Mouse (Mus musculus) spleen, postnatal 4 days (tissue): ENCODE measurements around the gene 2310002L09Rik.
"Not testable (repeated sequence)": the region's sequence is repeated elsewhere in the genome, so short reads cannot be mapped to it uniquely, and the experiment has no call there.

Experiments used
- DNase-seq, 2 experiments: peaks; one replicate each; pipeline ENCODE4 v3.0.0; 2022; ENCODE audit warnings: low spot score in 2 of 2

Gene 2310002L09Rik

DNA sequence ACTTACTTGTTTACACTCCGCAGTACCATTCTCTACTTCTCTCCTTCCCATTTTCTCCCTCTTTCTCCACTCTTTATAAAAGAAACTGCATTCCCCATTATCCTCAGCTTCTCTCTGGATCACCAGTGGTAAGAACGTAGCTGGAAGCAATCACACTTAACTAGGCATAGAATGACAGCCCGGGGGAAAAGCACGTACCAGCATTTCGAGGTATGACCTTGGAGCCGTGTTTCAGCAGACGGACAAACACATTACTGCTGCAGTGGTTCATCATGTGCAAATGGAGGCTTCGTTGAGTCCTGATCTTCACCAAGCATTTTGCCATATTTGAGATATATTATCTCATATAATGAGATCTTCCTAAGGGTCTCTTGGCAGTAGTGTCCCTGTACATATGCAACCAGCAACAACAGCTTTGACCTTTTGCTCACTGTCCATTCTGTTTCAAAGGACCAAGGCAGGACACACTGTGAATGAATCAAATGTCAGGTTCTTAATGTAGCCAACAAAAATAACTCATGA, at the start of gene 2310002L09Rik:
Gene 2310002L09Rik, minus strand, starts transcription at position 472 of the 522 bp plus-strand sequence.
- DNase-seq = no peak

- no peak for DNase-seq
Observed at GRCm38 (mm10) chr4:73980454-73980853, 29.8 kb upstream of the 2310002L09Rik start.

DNA sequence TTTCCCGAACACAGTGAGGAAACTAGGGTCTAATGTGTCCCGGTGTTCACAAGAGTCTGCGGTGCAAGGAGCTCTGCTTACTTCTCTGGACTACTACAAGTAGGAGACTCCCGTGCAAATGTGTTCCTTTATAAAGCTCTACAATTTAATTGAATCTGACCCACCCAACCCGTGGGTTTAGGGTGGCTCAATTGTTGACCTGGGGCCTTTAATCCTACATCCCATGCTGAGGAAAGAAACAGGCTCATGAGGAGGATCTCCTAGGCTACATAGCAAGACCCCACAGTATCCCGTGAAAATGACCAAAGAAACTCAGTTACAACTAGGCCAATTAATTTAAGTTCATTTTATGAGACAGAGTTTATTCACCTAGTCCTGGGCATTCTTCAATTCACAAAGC, 30.0 kb downstream of the 2310002L09Rik start, which contains the start of gene Gm11756:
Gene Gm11756, minus strand, starts transcription at position 101 of the 400 bp plus-strand sequence.
- DNase-seq = not testable (repeated sequence)

- not testable (repeated sequence) for DNase-seq
Observed at GRCm38 (mm10) chr4:73905853-73906252, 44.8 kb downstream of the 2310002L09Rik start, which contains the start of gene Gm13871. Gm13871 (minus strand) TSS chr4:73905953.

- not testable (repeated sequence) for DNase-seq
Observed at GRCm38 (mm10) chr4:73891012-73891411, 59.6 kb downstream of the 2310002L09Rik start, which contains the start of gene Gm11757. Gm11757 (minus strand) TSS chr4:73891112.
